Mouse (Mus musculus) gonadal fat pad, adult 2 months (tissue): ENCODE data around the gene Ipo5. TPM values are rescaled to one million over a fixed set of nuclear protein-coding genes. Genes with fewer than 3 reads are reported as not detected.

Source experiments
- polyA plus RNA-seq: library from polyadenylated mRNA; depleted of rRNA; stranded (reverse); fragments of >200 nt; gene quantifications from 2 replicates; pipeline ENCODE4 v1.2.3, GENCODE M21; 2012; rRNA removed

Gene Ipo5
- polyA plus RNA-seq, 1 experiment, result 28.6 TPM

Other genes with a start within 250 kb of the Ipo5 start
- 19.8 and 24.2 TPM in 2 replicates for gene Farp1, start 124.0 kb downstream of the Ipo5 start, polyA plus RNA-seq